Mouse (Mus musculus) intestine, postnatal 0 days (tissue): ENCODE measurements around the gene Hist2h2ab. TPM values are rescaled to one million over a fixed set of nuclear protein-coding genes. Genes with fewer than 3 reads are reported as not detected.

Experiments
- ATAC-seq: fragments of 200-750 bp; cut with Nextera tagmentation; 2 replicates; pipeline ENCODE4 v1.8.0; 2017; ENCODE audit warnings: mild to moderate bottlenecking, moderate TSS enrichment, moderate library complexity
- H3K27ac ChIP-seq: fragments of 300-500 bp; sonication (generic); 2 replicates; pipeline ENCODE4 v1.5.1; 2014; ENCODE audit warnings: mild to moderate bottlenecking, low read depth, low read length, moderate library complexity
- H3K27me3 ChIP-seq: fragments of 300-500 bp; sonication (generic); replicated peaks from 2 replicates; pipeline ENCODE4 v1.6.1; 2014; ENCODE audit warnings: low read length, mixed read lengths; ENCODE audit not compliant: control insufficient read depth, insufficient read depth
- H3K36me3 ChIP-seq: fragments of 300-500 bp; sonication (generic); 2 replicates; pipeline ENCODE4 v1.6.1; 2014; ENCODE audit warnings: mild to moderate bottlenecking, moderate library complexity; ENCODE audit not compliant: control insufficient read depth, insufficient read depth
- H3K4me1 ChIP-seq: fragments of 300-500 bp; sonication (generic); replicated peaks from 2 replicates; pipeline ENCODE4 v1.6.1; 2014; ENCODE audit warnings: antibody characterized with exemption, low read length, mixed read lengths; ENCODE audit not compliant: control insufficient read depth, insufficient read depth
- H3K4me2 ChIP-seq: fragments of 300-500 bp; sonication (generic); replicated peaks from 2 replicates; pipeline ENCODE4 v1.6.1; 2014; ENCODE audit warnings: low read depth, mild to moderate bottlenecking, moderate library complexity
- H3K4me3 ChIP-seq: fragments of 300-500 bp; sonication (generic); 2 replicates; pipeline ENCODE4 v1.5.1; 2014; ENCODE audit warnings: low read depth, low read length
- H3K9ac ChIP-seq: fragments of 300-500 bp; sonication (generic); 2 replicates; pipeline ENCODE4 v1.6.1; 2014; ENCODE audit warnings: mild to moderate bottlenecking, low read depth, low read length
- H3K9me3 ChIP-seq: fragments of 300-500 bp; sonication (generic); 2 replicates; pipeline ENCODE4 v1.6.1; 2016; ENCODE audit warnings: mixed run types; ENCODE audit not compliant: control insufficient read depth
- CTCF ChIP-seq: sonication (generic); IDR thresholded peaks from 2 replicates; pipeline ENCODE4 v1.5.1; 2016; ENCODE audit warnings: low read depth, mild to moderate bottlenecking, control low read depth, antibody characterized with exemption, moderate library complexity
- WGBS: fragments of 180-500 bp; shearing (Covaris S2); extraction: QIAGEN DNeasy Blood & Tissue Kit; methylation state at CpG from one replicate; pipeline ENCODE4 v1.1.7; 2014; 5-methylcytosine and 5-hydroxymethylcytosine counted together
- polyA plus RNA-seq: library from polyadenylated mRNA; unstranded; fragments of >200 nt; fragmentation: Nextera tagmentation; extraction: Ambion mirVana; gene quantifications from 2 replicates; pipeline ENCODE4 v1.2.1, GENCODE M21; 2015

The Hist2h2ab gene
- polyA plus RNA-seq, 1 experiment from 2014 or later = not detected

- H3K4me2 ChIP-seq = peak overlapping the region; percentile 33; the same call in 1 of the 2 replicates
- peak; percentile 64 for ATAC-seq
- H3K4me1 ChIP-seq = no peaks in the 10 kb centered on the region
- no peaks in the 10 kb centered on the region for H3K27me3 ChIP-seq
- H3K36me3 ChIP-seq = no peaks in the 10 kb centered on the region
- no peak for TF ChIP-seq CTCF
- WGBS = 23% methylated on average over 5 of the region's 5 CpGs
- H3K9me3 ChIP-seq = no peaks in the 10 kb centered on the region
- 0 out of 2 replicates have a peak overlapping the region, but pooled peaks have one; percentile 6 for H3K4me3 ChIP-seq
- H3K27ac ChIP-seq = no peak overlapping the region
- H3K9ac ChIP-seq = no peak overlapping the region
Measured at GRCm38 (mm10) chr3:96255926-96256593, 36.4 kb downstream of the Hist2h2ab start.

GRCm38 (mm10) chr3:96257190-96257589, 37.5 kb downstream of the Hist2h2ab start:
- no peaks in the 10 kb centered on the region for H3K9me3 ChIP-seq
- no peak for ATAC-seq
- H3K4me3 ChIP-seq = no peak overlapping the region
- H3K27ac ChIP-seq = no peak overlapping the region
- H3K4me2 ChIP-seq = no peak overlapping the region
- no peaks in the 10 kb centered on the region for H3K36me3 ChIP-seq
- H3K9ac ChIP-seq = no peak overlapping the region
- no peaks in the 10 kb centered on the region for H3K27me3 ChIP-seq
- TF ChIP-seq CTCF = no peak
- 68% methylated on average over 3 of the region's 3 CpGs for WGBS
- no peaks in the 10 kb centered on the region for H3K4me1 ChIP-seq

GRCm38 (mm10) chr3:96260220-96260619, 40.6 kb downstream of the Hist2h2ab start:
- no peak for ATAC-seq
- no peak overlapping the region for H3K4me2 ChIP-seq
- no peak for TF ChIP-seq CTCF
- no peak overlapping the region for H3K4me3 ChIP-seq
- 95% methylated on average over 5 of the region's 5 CpGs for WGBS
- no peaks in the 10 kb centered on the region for H3K9me3 ChIP-seq
- no peak overlapping the region for H3K27ac ChIP-seq
- no peaks in the 10 kb centered on the region for H3K27me3 ChIP-seq
- H3K4me1 ChIP-seq = no peaks in the 10 kb centered on the region
- H3K9ac ChIP-seq = no peak overlapping the region
- no peaks in the 10 kb centered on the region for H3K36me3 ChIP-seq

- Histone ChIP-seq H3K4me2 (peak overlapping the region; percentile 85), H3K4me3 (no peak overlapping the region), H3K9me3 (no peaks in the 10 kb centered on the region), H3K36me3 (no peaks in the 10 kb centered on the region), H3K27ac (no peak overlapping the region), H3K4me1 (no peaks in the 10 kb centered on the region), H3K27me3 (no peaks in the 10 kb centered on the region), H3K9ac (no peak overlapping the region)
- no peak for TF ChIP-seq CTCF
- ATAC-seq = no peak
- WGBS = 60% methylated on average over 3 of the region's 3 CpGs
Measured at GRCm38 (mm10) chr3:96261623-96262022, 42.0 kb downstream of the Hist2h2ab start.

- H3K4me1 ChIP-seq = no peaks in the 10 kb centered on the region
- ATAC-seq = peak; percentile 42; the same call in 1 of the 2 replicates
- peak overlapping the region; percentile 85 for H3K4me2 ChIP-seq
- WGBS = under 1% methylated on average over 19 of the region's 19 CpGs
- H3K36me3 ChIP-seq = no peaks in the 10 kb centered on the region
- peak overlapping the region; percentile 62 for H3K4me3 ChIP-seq
- no peak for TF ChIP-seq CTCF
- no peaks in the 10 kb centered on the region for H3K27me3 ChIP-seq
- H3K9ac ChIP-seq = peak overlapping the region; percentile 72
- H3K9me3 ChIP-seq = no peaks in the 10 kb centered on the region
- H3K27ac ChIP-seq = peak overlapping the region; percentile 94
Measured at GRCm38 (mm10) chr3:96262216-96262875, 42.7 kb downstream of the Hist2h2ab start.

GRCm38 (mm10) chr3:96262979-96263550, 43.4 kb downstream of the Hist2h2ab start, which contains the start of gene Hist2h4:
Gene Hist2h4, minus strand, starts transcription at chr3:96263311.
- Histone ChIP-seq H3K9me3 (no peaks in the 10 kb centered on the region), H3K36me3 (no peaks in the 10 kb centered on the region), H3K9ac (peak within 1 kb of the TSS; percentile 72), H3K4me3 (peak within 1 kb of the TSS; percentile 62), H3K27me3 (no peaks in the 10 kb centered on the region), H3K4me2 (peak within 1 kb of the TSS; percentile 85), H3K4me1 (no peaks in the 10 kb centered on the region), H3K27ac (peak within 1 kb of the TSS; percentile 94)
- peak; percentile 83 for ATAC-seq
- peak; percentile 69 for TF ChIP-seq CTCF
- WGBS = under 1% methylated on average over 40 of the region's 40 CpGs
